Mouse (Mus musculus): ENCODE measurements around the gene Plbd2. TPM values are rescaled to one million over a fixed set of nuclear protein-coding genes. Genes with fewer than 3 reads are reported as not detected.

Plbd2 gene
- polyA plus RNA-seq, 1 experiment, result 23.2 TPM

DNA sequence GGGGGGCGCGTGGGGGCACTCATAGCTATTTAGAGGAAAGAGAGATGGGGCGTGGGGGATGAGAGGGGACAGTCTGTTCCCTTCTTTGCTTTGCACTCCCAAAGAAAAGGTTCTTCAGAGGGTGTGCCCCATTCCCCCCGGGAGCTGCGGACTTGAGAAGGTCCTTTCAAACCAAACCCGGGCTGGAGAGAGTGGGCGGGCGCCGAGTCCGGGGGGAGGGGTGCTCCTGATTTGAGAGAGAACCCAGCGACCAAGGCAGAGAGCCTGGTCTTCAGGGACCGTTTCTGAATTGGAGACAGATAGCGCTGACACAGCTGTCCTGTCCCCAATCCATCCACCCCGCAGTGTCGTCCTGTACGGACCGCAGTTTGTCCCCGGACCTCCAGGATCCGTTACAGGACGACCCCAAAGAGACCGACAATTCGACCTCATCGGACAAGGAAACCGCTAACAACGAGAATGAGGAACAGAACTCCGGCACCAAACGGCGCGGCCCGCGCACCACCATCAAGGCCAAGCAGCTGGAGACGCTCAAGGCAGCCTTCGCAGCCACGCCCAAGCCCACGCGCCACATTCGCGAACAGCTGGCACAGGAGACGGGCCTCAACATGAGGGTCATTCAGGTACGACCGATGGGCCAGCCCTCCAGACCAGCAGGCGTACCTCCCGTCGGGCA is 68.3 kb downstream of the Plbd2 start:
- TF ChIP-seq POLR2A (IDR thresholded peaks at IDR 0.05; ENCODE audit: borderline replicate concordance, extremely low read depth, insufficient read depth, insufficient read length, poor library complexity, severe bottlenecking) (no peak), CTCF (IDR thresholded peaks at IDR 0.05; ENCODE audit: borderline replicate concordance, extremely low read depth, insufficient read depth, insufficient read length) (no peak)
- peak; percentile 35 for DNase-seq (ENCODE audit: low read depth)

DNA sequence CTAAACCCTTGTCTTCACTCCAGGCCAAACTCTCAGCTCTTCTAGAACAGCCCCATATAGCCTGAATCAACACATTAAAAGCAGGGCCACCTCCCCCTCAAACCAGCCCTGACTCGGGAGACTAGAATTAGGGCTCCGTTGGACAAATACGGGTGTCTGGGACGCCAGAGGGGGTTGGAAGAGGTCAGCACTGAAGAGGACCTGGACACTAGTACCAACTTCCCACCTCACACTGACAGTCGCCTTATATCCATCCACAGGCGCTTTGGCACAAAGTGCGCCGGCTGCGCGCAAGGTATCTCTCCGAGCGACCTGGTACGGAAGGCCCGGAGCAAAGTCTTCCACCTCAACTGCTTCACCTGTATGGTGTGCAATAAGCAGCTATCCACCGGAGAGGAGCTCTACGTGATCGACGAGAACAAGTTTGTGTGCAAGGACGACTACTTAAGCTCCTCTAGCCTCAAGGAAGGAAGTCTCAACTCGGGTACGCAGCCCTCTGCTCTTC is 69.1 kb downstream of the Plbd2 start:
- no peak for TF ChIP-seq CTCF (IDR thresholded peaks at IDR 0.05; ENCODE audit: borderline replicate concordance, extremely low read depth, insufficient read depth, insufficient read length)
- no peak for TF ChIP-seq POLR2A (IDR thresholded peaks at IDR 0.05; ENCODE audit: borderline replicate concordance, extremely low read depth, insufficient read depth, insufficient read length, poor library complexity, severe bottlenecking)

More for the DNA sequence above, 69.1 kb downstream of the Plbd2 start:
- peak; percentile 27 for DNase-seq (ENCODE audit: low read depth)

Other genes with a start within 250 kb of the Plbd2 start
- gene Lhx5, start 71.9 kb downstream of the Plbd2 start, polyA plus RNA-seq (2012; rRNA removed), result 9.3 and 30.0 TPM in 2 replicates
- 8.6 and 8.9 TPM in 2 replicates for gene Sdsl, start 30.8 kb downstream of the Plbd2 start, polyA plus RNA-seq (2012; rRNA removed)
- not detected in 2 replicates for gene Sds, start 27.1 kb downstream of the Plbd2 start, polyA plus RNA-seq (2012; rRNA removed)
- 3.1 and 3.5 TPM in 2 replicates for gene Slc8b1, start 7.5 kb upstream of the Plbd2 start, polyA plus RNA-seq (2012; rRNA removed)
- 27.1 and 32.5 TPM in 2 replicates for gene Tpcn1, start 85.0 kb upstream of the Plbd2 start, polyA plus RNA-seq (2012; rRNA removed)
- gene Iqcd, start 85.4 kb upstream of the Plbd2 start, polyA plus RNA-seq (2012; rRNA removed), result 2.3 and 3.5 TPM in 2 replicates
- gene Rita1, start 109.0 kb upstream of the Plbd2 start, polyA plus RNA-seq (2012; rRNA removed), result 32.8 and 38.1 TPM in 2 replicates
- gene Ddx54, start 109.1 kb upstream of the Plbd2 start, polyA plus RNA-seq (2012; rRNA removed), result 42.7 and 49.7 TPM in 2 replicates
- 0.18 and 0.30 TPM in 2 replicates for gene Cfap73, start 130.6 kb upstream of the Plbd2 start, polyA plus RNA-seq (2012; rRNA removed)
- 1.00 and 2.8 TPM in 2 replicates for gene Rasal1, start 145.2 kb upstream of the Plbd2 start, polyA plus RNA-seq (2012; rRNA removed)
- 119 and 150 TPM in 2 replicates for gene Dtx1, start 208.3 kb upstream of the Plbd2 start, polyA plus RNA-seq (2012; rRNA removed)
- gene Oas2, start 246.2 kb upstream of the Plbd2 start, polyA plus RNA-seq (2012; rRNA removed), result 0.41 and 0.49 TPM in 2 replicates